Mouse (Mus musculus): ENCODE data around the gene Ank.

DNA sequence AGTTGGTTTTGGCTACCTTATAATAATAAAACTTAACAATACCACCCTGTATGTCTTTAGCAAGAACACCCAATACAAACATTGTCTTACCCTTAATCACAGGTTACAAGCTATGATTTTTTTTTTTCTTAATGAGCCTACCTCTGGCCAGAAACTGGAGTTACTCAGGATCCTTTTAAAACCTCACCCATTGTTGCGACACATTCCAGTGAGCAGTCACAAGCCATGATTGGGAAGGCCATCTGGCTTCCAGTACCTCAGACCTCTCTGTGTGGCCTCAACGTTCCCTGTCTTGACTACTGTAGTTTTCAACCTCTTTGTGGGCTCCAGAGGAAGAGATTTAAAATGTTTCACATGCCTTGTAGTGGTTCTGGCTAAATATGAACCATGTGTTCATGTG is 103.4 kb downstream of the Ank start:
- no peak for TF ChIP-seq POLR2A (IDR thresholded peaks at IDR 0.05; ENCODE audit: borderline replicate concordance, control insufficient read depth, low read depth, low read length)
- TF ChIP-seq CTCF (IDR thresholded peaks at IDR 0.05; ENCODE audit: control insufficient read depth, insufficient read depth, low read length), result no peak
